Mouse (Mus musculus) forebrain, embryonic 16.5 days (tissue): ENCODE data around the gene Gm9573. TPM values are rescaled to one million over a fixed set of nuclear protein-coding genes. Genes with fewer than 3 reads are reported as not detected.

Experiments used
- ATAC-seq: fragments of 200-750 bp; cut with Nextera tagmentation; 2 replicates; pipeline ENCODE4 v1.8.0; 2017; ENCODE audit warnings: mild to moderate bottlenecking, moderate library complexity
- H3K27ac ChIP-seq: fragments of 300-500 bp; sonication (generic); 2 replicates; pipeline ENCODE4 v1.5.1; 2014; ENCODE audit warnings: low read length, control low read depth
- H3K27me3 ChIP-seq: fragments of 300-500 bp; sonication (generic); replicated peaks from 2 replicates; pipeline ENCODE4 v1.6.1; 2014; ENCODE audit warnings: low read length; ENCODE audit not compliant: control insufficient read depth, insufficient read depth
- H3K36me3 ChIP-seq: fragments of 300-500 bp; sonication (generic); 2 replicates; pipeline ENCODE4 v1.6.1; 2014; ENCODE audit not compliant: control insufficient read depth, insufficient read depth
- H3K4me1 ChIP-seq: fragments of 300-500 bp; sonication (generic); replicated peaks from 2 replicates; pipeline ENCODE4 v1.6.1; 2014; ENCODE audit warnings: low read length; ENCODE audit not compliant: control insufficient read depth, insufficient read depth
- H3K4me2 ChIP-seq: fragments of 300-500 bp; sonication (generic); 2 replicates; pipeline ENCODE4 v1.6.1; 2014; ENCODE audit warnings: mild to moderate bottlenecking, low read length, control low read depth
- H3K4me3 ChIP-seq: fragments of 300-500 bp; sonication (generic); replicated peaks from 2 replicates; pipeline ENCODE4 v1.5.1; 2014; ENCODE audit warnings: mild to moderate bottlenecking, low read length, control low read depth
- H3K9ac ChIP-seq: fragments of 300-500 bp; sonication (generic); replicated peaks from 2 replicates; pipeline ENCODE4 v1.6.1; 2014; ENCODE audit warnings: low read depth, low read length, control low read depth
- H3K9me3 ChIP-seq: fragments of 300-500 bp; sonication (generic); 2 replicates; pipeline ENCODE4 v1.6.1; 2016; ENCODE audit warnings: low read length; ENCODE audit not compliant: control insufficient read depth
- WGBS: fragments of 180-500 bp; shearing (Covaris S2); extraction: QIAGEN DNeasy Blood & Tissue Kit; methylation state at CpG from one replicate; pipeline ENCODE4 v1.1.7; 2014; 5-methylcytosine and 5-hydroxymethylcytosine counted together
- polyA plus RNA-seq: library from polyadenylated mRNA; unstranded; fragments of >200 nt; fragmentation: Nextera tagmentation; extraction: Ambion mirVana; gene quantifications from 2 replicates; pipeline ENCODE4 v1.2.1, GENCODE M21; 2015

Gene Gm9573
- polyA plus RNA-seq, 1 experiment from 2014 or later, result not detected

GRCm38 (mm10) chr17:35601736-35602354, 24.6 kb downstream of the Gm9573 start:
- H3K27me3 ChIP-seq, result no peaks in the 10 kb centered on the region
- H3K9me3 ChIP-seq, result no peaks in the 10 kb centered on the region
- H3K36me3 ChIP-seq, result no peaks in the 10 kb centered on the region
- no peak overlapping the region for H3K4me2 ChIP-seq
- H3K27ac ChIP-seq, result no peak overlapping the region
- no peak for ATAC-seq
- H3K9ac ChIP-seq, result no peak overlapping the region
- H3K4me3 ChIP-seq, result no peak overlapping the region
- WGBS, result 51% methylated on average over 8 of the region's 8 CpGs
- H3K4me1 ChIP-seq, result no peaks in the 10 kb centered on the region

DNA sequence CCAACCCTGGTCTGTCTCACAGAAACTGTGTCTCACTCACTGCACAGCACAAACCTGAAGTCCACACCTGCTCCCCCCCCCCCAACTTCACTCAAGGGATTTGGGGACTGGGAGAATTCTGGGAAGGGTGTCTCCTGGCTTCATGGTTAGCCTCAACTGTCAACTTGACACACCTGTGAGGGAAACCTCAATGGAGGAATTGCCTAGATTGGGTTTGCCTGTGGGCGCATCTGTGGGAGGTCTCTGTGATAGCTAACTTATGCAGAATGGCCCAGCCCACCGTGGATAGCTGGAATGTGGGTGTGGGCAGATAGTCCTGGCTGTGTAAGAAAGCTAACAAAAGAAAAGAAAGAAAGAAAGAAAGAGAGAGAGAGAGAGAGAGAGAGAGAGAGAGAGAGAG, 25.2 kb downstream of the Gm9573 start, which contains the start of gene Sfta2:
Sfta2 (plus strand) TSS at position 301 of the 400 bp plus-strand sequence.
- WGBS, result 61% methylated on average over 2 of the region's 2 CpGs
- H3K36me3 ChIP-seq, result no peaks in the 10 kb centered on the region
- no peaks in the 10 kb centered on the region for H3K9me3 ChIP-seq
- H3K4me1 ChIP-seq, result no peaks in the 10 kb centered on the region
- no peaks in the 10 kb centered on the region for H3K27me3 ChIP-seq
- H3K9ac ChIP-seq, result no peak within 1 kb of the TSS
- H3K4me2 ChIP-seq, result no peak within 1 kb of the TSS
- H3K4me3 ChIP-seq, result no peak within 1 kb of the TSS
- no peak within 1 kb of the TSS for H3K27ac ChIP-seq
- ATAC-seq, result no peak

DNA sequence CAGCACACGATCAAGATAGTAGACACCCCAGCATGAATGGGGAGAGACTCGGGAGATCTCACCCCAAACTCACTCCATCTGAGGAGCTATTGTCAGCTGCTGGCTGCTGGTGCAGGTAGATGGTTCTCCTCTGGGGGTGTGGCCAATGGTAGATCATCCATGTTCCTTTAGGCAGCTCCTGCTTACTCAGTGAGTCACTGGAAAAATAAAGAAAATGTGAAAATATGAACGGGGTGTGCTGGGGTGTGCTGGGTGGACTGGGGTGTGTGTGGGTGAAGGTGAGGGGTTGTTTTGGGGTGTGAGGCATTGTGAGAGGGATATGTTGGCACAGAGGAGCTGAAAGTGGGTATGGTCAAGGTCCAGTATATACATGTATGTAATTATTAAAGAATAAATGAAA, 29.0 kb downstream of the Gm9573 start:
- ATAC-seq, result no peak
- no peaks in the 10 kb centered on the region for H3K27me3 ChIP-seq
- 96% methylated on average over 3 of the region's 3 CpGs for WGBS

DNA sequence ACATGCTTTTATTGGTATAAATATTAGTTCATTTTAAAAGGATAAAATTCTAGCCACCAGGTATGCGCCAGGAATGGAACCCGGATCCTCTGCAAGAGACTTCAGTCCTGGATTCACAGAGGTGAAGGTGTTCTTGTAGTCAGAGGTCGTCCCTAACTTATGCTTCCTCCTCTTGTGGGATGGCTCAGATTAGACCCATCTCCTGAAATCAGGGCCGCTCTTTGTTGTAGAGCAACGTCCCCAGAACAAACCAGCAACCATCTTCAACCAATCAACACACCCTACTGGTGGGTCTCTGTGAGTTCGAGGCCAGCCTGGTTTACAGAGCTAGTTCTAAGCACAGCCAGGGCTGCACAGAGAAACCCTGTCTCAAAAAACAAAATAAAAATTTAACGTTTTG, 32.0 kb downstream of the Gm9573 start:
- H3K4me2 ChIP-seq, result no peak overlapping the region
- no peak overlapping the region for H3K9ac ChIP-seq
- H3K4me1 ChIP-seq, result peaks cover 3% of the 10 kb centered on the region; the same call in 1 of the 2 replicates
- ATAC-seq, result no peak
- H3K9me3 ChIP-seq, result no peaks in the 10 kb centered on the region
- H3K4me3 ChIP-seq, result no peak overlapping the region
- H3K27me3 ChIP-seq, result no peaks in the 10 kb centered on the region
- H3K27ac ChIP-seq, result no peak overlapping the region
- no peaks in the 10 kb centered on the region for H3K36me3 ChIP-seq
- 93% methylated on average over 7 of the region's 7 CpGs for WGBS

More for the DNA sequence above, 29.0 kb downstream of the Gm9573 start:
- H3K27ac ChIP-seq, result no peak overlapping the region
- no peaks in the 10 kb centered on the region for H3K36me3 ChIP-seq
- H3K4me1 ChIP-seq, result no peaks in the 10 kb centered on the region
- H3K9ac ChIP-seq, result no peak overlapping the region
- H3K9me3 ChIP-seq, result no peaks in the 10 kb centered on the region
- H3K4me3 ChIP-seq, result no peak overlapping the region
- H3K4me2 ChIP-seq, result no peak overlapping the region

DNA sequence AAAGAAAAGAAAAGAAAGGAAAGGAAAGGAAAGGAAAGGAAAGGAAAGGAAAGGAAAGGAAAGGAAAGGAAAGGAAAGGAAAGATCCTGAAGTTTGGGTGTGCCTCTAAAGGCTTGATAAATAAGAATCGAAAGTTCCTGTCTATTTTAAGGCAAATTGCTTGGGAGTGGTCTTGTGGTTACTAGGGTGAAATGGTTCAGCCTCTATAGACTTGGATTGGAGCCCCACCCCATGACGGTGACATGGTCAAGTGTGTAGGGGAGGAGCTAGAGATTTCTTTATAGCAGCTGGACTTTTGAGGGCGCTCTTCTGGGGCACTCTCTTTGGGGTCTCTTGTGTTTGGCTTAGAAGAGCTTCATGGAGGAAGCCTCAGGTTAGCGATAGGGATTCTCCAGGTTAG, 32.7 kb downstream of the Gm9573 start:
- Histone ChIP-seq H3K36me3 (no peaks in the 10 kb centered on the region), H3K27ac (no peak overlapping the region), H3K9me3 (no peaks in the 10 kb centered on the region), H3K4me3 (no peak overlapping the region), H3K9ac (no peak overlapping the region), H3K4me1 (peaks cover 3% of the 10 kb centered on the region; the same call in 1 of the 2 replicates), H3K4me2 (no peak overlapping the region), H3K27me3 (no peaks in the 10 kb centered on the region)
- WGBS, result 42% methylated on average over 4 of the region's 4 CpGs
- no peak for ATAC-seq

- Histone ChIP-seq H3K27me3 (no peaks in the 10 kb centered on the region), H3K27ac (no peak overlapping the region), H3K9me3 (no peaks in the 10 kb centered on the region), H3K36me3 (no peaks in the 10 kb centered on the region), H3K4me1 (peaks cover 3% of the 10 kb centered on the region; the same call in 1 of the 2 replicates), H3K4me2 (no peak overlapping the region), H3K9ac (no peak overlapping the region), H3K4me3 (no peak overlapping the region)
- ATAC-seq, result no peak
- 86% methylated on average over 9 of the region's 9 CpGs for WGBS
These were observed 34.3 kb downstream of the Gm9573 start for GRCm38 (mm10) chr17:35592131-35592530.

GRCm38 (mm10) chr17:35591731-35592130, 34.7 kb downstream of the Gm9573 start:
- H3K36me3 ChIP-seq, result no peaks in the 10 kb centered on the region
- H3K4me3 ChIP-seq, result no peak overlapping the region
- H3K4me2 ChIP-seq, result no peak overlapping the region
- H3K27ac ChIP-seq, result no peak overlapping the region
- H3K27me3 ChIP-seq, result no peaks in the 10 kb centered on the region
- H3K9ac ChIP-seq, result no peak overlapping the region
- H3K4me1 ChIP-seq, result peaks cover 3% of the 10 kb centered on the region; the same call in 1 of the 2 replicates
- H3K9me3 ChIP-seq, result no peaks in the 10 kb centered on the region
- ATAC-seq, result no peak
- WGBS, result 93% methylated on average over 15 of the region's 15 CpGs

GRCm38 (mm10) chr17:35591219-35591578, 35.2 kb downstream of the Gm9573 start:
- H3K4me2 ChIP-seq, result no peak overlapping the region
- H3K9ac ChIP-seq, result no peak overlapping the region
- H3K4me1 ChIP-seq, result peaks cover 3% of the 10 kb centered on the region; the same call in 1 of the 2 replicates
- H3K27ac ChIP-seq, result peak overlapping the region; percentile 53
- no peak overlapping the region for H3K4me3 ChIP-seq
- no peaks in the 10 kb centered on the region for H3K9me3 ChIP-seq
- ATAC-seq, result no peak
- 65% methylated on average over 7 of the region's 7 CpGs for WGBS
- no peaks in the 10 kb centered on the region for H3K27me3 ChIP-seq
- H3K36me3 ChIP-seq, result no peaks in the 10 kb centered on the region

DNA sequence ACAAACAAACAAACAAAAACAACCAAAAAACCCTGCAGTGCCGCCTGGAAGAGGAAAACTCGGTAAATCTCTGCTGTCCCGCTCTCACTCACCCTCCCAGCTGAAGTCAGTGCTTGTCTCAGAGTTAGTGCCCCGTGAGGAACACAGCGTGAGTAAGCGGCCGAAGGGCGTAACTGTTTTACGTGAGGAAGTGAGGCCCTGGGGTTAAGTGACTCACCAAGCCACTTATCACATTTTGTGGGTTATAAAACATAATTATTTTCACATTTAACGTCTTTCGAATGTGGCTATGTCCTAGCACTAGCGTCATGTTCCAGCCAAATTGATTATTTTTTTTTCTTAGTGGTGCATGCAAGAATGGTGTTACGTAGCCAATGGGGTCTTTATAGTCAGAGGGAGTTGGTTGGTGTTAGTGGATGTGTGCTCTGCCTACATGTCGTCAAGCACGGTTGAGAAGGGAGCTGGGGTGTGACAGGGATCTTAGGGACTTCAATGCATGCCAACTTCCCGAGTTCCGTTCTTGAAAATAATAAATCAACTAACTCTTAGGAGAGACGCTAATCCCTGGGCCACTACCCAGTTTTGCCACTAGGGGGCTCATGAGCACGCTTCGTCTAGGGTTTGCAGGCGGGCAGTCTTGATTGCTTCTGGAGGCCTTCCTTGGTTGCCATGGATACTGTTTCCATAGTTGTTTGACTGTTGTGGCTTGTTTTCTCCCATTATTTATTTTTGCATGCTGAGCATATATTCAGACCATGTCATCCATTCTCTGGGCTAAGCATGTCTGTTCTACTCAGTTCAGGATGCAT, 35.8 kb downstream of the Gm9573 start:
- H3K27me3 ChIP-seq, result no peaks in the 10 kb centered on the region
- ATAC-seq, result peak; percentile 88
- no peaks in the 10 kb centered on the region for H3K9me3 ChIP-seq
- no peak overlapping the region for H3K4me3 ChIP-seq
- peak overlapping the region; percentile 53 for H3K27ac ChIP-seq
- H3K4me1 ChIP-seq, result peaks cover 3% of the 10 kb centered on the region; the same call in 1 of the 2 replicates
- H3K9ac ChIP-seq, result no peak overlapping the region
- no peak overlapping the region for H3K4me2 ChIP-seq
- H3K36me3 ChIP-seq, result no peaks in the 10 kb centered on the region
- WGBS, result 61% methylated on average over 21 of the region's 21 CpGs
